Mouse (Mus musculus): ENCODE measurements around the gene Arhgef16. TPM values are rescaled to one million over a fixed set of nuclear protein-coding genes. Genes with fewer than 3 reads are reported as not detected.

Gene Arhgef16
- polyA plus RNA-seq (2015; fragmentation: Nextera tagmentation; extraction: Ambion mirVana): 44.2 and 44.3 TPM in 2 replicates

DNA sequence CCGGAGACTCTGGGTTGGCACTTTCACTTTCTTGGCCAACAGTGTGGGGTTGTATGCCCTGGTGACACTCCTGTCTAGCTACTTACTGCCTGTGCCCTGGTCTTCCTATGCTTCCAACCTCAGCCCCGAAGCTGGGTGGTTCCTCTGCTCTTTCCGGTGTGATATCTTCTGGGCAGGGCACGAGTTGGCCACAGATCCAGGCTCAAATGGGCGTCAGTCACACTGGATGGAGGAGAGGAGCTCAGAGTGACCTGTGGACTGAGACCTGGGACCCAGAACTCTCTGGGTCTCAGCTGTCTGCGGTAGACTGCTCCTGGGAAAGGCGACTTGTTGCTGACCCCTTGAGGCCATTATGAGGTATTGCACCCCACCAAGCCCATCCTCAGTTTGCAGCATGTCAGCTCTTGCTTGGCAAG, at the start of gene Arhgef16:
Arhgef16 (minus strand) TSS at position 211 of the 416 bp plus-strand sequence.
- Histone ChIP-seq H3K27me3 (ENCODE audit: insufficient read depth, low read length) (peaks cover 23% of the 10 kb centered on the region), H3K9ac (replicated peaks; ENCODE audit: low read length) (no peak within 1 kb of the TSS; the same call in 1 of the 2 replicates), H3K4me1 (ENCODE audit: insufficient read depth, low read length) (peaks cover 22% of the 10 kb centered on the region), H3K9me3 (ENCODE audit: low read length) (no peaks in the 10 kb centered on the region), H3K4me2 (replicated peaks; ENCODE audit: low read depth, low read length) (0 out of 2 replicates have a peak within 1 kb of the TSS, but pooled peaks have one; percentile 69), H3K27ac (ENCODE audit: low read length) (no peak within 1 kb of the TSS), H3K4me3 (ENCODE audit: low read length) (peak within 1 kb of the TSS; percentile 59; the same call in 1 of the 2 replicates), H3K36me3 (ENCODE audit: insufficient read depth, low read length) (no peaks in the 10 kb centered on the region)
- 20% methylated on average over 7 of the region's 7 CpGs for WGBS
- no peak for ATAC-seq (ENCODE audit: low FRiP score, low TSS enrichment)

DNA sequence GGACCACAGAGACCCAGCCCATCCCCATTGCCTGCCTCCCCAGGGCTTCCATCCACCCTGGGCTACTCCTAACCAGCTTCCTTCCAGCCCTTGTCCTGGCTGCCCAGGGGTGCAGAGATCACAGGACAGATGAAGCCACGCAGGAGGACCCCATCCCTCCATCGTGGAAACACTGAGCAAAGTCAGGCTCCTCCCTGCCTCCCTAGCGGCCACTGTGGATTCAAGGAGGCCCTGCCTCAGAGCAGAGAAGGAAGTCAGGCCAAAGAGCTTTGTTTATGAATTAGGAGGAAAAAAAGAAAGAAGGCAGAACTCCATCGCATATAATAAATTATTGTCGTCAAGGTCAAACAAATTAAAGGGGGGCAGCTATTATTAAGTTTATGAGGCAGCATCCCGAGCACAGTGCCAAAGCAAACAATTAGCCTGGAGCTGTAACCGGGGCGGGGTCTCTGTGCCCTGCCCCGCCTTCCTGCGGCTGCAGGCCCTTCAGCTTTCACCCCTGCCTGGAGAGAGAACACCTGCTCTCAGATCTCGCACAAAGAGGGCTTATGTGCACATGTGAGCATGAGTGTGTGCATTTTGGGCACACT, 46.8 kb upstream of the Arhgef16 start:
- peak overlapping the region; percentile 3; the same call in 1 of the 2 replicates for H3K27ac ChIP-seq (ENCODE audit: low read length)
- no peak overlapping the region for H3K9ac ChIP-seq (replicated peaks; ENCODE audit: low read length)
- H3K4me1 ChIP-seq (ENCODE audit: insufficient read depth, low read length): peaks cover 29% of the 10 kb centered on the region
- no peak overlapping the region for H3K4me3 ChIP-seq (ENCODE audit: low read length)
- H3K36me3 ChIP-seq (ENCODE audit: insufficient read depth, low read length): no peaks in the 10 kb centered on the region
- peaks cover 76% of the 10 kb centered on the region for H3K27me3 ChIP-seq (ENCODE audit: insufficient read depth, low read length)
- peak; percentile 61 for ATAC-seq (ENCODE audit: low FRiP score, low TSS enrichment)
- H3K4me2 ChIP-seq (replicated peaks; ENCODE audit: low read depth, low read length): no peak overlapping the region; the same call in 1 of the 2 replicates
- WGBS: 9% methylated on average over 11 of the region's 11 CpGs
- H3K9me3 ChIP-seq (ENCODE audit: low read length): no peaks in the 10 kb centered on the region

DNA sequence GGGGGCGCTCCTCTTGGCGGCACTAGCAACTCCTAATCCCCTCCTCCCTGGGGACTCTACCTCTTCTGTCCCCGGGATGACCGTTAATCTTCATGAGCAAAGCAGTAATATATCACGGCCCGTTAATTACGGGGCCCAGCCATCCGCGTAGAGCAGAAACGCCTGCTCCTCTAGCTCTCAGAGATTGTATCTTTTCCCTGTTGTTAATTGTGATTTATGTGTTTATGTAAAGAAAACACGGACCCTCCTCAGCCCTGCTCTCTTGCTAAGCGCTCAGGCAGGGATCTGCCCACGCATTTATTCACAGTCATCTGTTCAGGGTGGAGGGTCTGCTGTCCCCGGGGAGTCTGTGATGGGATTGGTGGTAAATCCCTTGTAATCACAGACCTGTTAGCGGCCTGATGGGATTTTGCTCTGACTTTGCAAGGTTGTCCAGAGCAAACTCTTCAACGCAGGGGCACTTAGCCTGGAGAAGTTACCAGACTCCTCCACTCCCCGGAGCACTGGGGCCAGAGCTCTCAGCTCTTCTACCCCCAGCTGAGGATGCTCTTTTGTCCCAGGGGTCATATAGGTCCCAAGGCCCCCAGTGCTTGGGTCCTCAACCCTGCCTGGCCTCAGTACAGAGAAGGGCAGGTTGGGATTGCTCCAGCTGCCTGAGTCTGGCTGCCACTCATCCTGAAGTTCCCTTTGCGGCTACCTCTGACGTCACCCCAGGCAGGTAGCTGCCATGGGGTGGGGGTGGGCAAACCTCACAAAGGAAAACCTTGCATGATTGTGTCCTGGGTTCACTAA, 45.5 kb upstream of the Arhgef16 start:
- Histone ChIP-seq H3K4me2 (replicated peaks; ENCODE audit: low read depth, low read length) (0 out of 2 replicates have a peak overlapping the region, but pooled peaks have one; percentile 3), H3K9ac (replicated peaks; ENCODE audit: low read length) (no peak overlapping the region), H3K27me3 (ENCODE audit: insufficient read depth, low read length) (peaks cover 76% of the 10 kb centered on the region), H3K27ac (ENCODE audit: low read length) (peak overlapping the region; percentile 44), H3K9me3 (ENCODE audit: low read length) (peaks cover 3% of the 10 kb centered on the region; the same call in 1 of the 2 replicates), H3K36me3 (ENCODE audit: insufficient read depth, low read length) (no peaks in the 10 kb centered on the region), H3K4me1 (ENCODE audit: insufficient read depth, low read length) (peaks cover 29% of the 10 kb centered on the region), H3K4me3 (ENCODE audit: low read length) (no peak overlapping the region)
- ATAC-seq (ENCODE audit: low FRiP score, low TSS enrichment): peak; percentile 67
- 6% methylated on average over 19 of the region's 19 CpGs for WGBS

DNA sequence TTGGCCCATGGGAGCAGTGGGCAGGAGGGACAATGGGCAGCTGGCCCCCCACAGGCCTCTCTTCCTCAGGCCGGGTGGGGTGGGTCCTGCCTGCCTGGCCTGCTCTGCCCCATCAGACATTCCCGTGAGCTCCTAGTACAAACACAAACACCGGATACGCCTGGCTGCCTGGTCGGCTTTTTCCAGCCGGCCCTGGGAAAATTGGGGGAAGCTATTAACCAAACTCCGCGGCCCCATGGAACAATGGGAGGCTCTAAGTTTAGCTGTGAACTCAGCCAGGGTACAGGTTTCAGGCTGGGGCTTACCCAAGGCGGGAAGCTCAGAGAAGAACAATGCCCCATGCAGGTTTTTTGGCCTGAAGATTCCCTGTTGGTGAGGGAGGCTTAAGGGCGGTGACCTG, 35.2 kb upstream of the Arhgef16 start:
- no peaks in the 10 kb centered on the region for H3K36me3 ChIP-seq (ENCODE audit: insufficient read depth, low read length)
- peak overlapping the region; percentile 82 for H3K27ac ChIP-seq (ENCODE audit: low read length)
- peaks cover 89% of the 10 kb centered on the region for H3K27me3 ChIP-seq (ENCODE audit: insufficient read depth, low read length)
- H3K9ac ChIP-seq (replicated peaks; ENCODE audit: low read length): peak overlapping the region; percentile 46; the same call in 1 of the 2 replicates
- H3K4me2 ChIP-seq (replicated peaks; ENCODE audit: low read depth, low read length): no peak overlapping the region
- 14% methylated on average over 10 of the region's 10 CpGs for WGBS
- no peak overlapping the region for H3K4me3 ChIP-seq (ENCODE audit: low read length)
- ATAC-seq (ENCODE audit: low FRiP score, low TSS enrichment): peak; percentile 83
- peaks cover 38% of the 10 kb centered on the region for H3K4me1 ChIP-seq (ENCODE audit: insufficient read depth, low read length)
- H3K9me3 ChIP-seq (ENCODE audit: low read length): no peaks in the 10 kb centered on the region

DNA sequence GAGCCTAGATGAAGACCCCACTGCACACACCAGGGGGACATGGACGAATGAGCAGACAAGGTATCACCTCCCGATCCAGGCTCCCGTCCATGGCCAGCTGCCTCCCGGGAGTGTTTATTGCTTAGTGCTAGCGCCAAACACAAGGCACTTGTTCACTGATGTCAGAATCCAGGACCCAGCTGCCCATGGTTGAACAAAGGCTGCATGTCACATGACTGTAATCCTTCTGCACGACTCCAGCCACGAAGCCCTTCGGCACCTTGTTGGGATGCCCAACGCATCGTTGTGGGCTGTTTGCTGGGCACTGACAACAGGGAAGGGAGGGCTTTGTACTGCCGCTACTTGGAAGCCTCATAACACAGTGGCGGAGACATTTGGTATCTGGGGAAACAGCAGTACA, 34.3 kb upstream of the Arhgef16 start, which contains the start of gene B230104I21Rik:
B230104I21Rik (plus strand) TSS at position 367 of the 400 bp plus-strand sequence.
- Histone ChIP-seq H3K36me3 (ENCODE audit: insufficient read depth, low read length) (no peaks in the 10 kb centered on the region), H3K27me3 (ENCODE audit: insufficient read depth, low read length) (peaks cover 91% of the 10 kb centered on the region), H3K27ac (ENCODE audit: low read length) (peak within 1 kb of the TSS; percentile 82), H3K9ac (replicated peaks; ENCODE audit: low read length) (peak within 1 kb of the TSS; percentile 46; the same call in 1 of the 2 replicates), H3K4me2 (replicated peaks; ENCODE audit: low read depth, low read length) (peak within 1 kb of the TSS; percentile 39), H3K4me1 (ENCODE audit: insufficient read depth, low read length) (peaks cover 46% of the 10 kb centered on the region), H3K4me3 (ENCODE audit: low read length) (peak within 1 kb of the TSS; percentile 10; the same call in 1 of the 2 replicates), H3K9me3 (ENCODE audit: low read length) (no peaks in the 10 kb centered on the region)
- no peak for ATAC-seq (ENCODE audit: low FRiP score, low TSS enrichment)
- WGBS: 54% methylated on average over 12 of the region's 12 CpGs

DNA sequence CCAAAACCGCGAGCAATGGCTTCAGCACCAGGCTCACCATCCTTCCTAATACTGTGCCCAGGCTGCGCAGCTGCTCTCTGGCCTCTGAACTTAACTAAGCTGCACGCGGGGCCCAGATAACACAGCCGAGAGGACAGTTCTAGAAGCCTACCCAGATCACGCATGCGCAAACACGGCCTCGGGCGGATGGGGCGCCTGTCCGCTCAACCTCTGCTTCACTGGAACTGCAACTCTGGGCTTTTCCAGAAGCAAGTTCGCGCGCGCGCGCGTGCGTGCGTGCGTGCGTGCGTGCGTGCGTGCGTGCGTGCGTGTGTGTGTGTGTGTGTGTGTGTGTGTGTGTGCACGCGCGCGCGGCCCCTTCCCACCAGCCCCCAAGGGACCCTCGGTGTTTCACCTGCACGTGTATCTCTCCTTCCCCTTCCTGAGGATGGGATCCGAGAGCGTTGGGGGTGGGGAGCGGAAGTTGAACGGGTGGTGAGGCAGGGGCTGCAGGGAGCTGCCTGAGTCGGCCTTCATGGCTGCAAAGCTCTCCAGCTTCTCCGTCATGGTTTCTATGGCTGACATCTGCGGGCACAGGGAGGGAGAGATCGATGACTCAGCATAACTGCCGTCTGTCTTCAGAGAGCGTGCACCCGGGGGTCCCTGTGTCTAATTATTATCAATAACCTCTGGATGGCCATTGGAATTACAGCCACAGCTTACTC, 33.4 kb upstream of the Arhgef16 start:
- no peak overlapping the region for H3K9ac ChIP-seq (replicated peaks; ENCODE audit: low read length)
- H3K27ac ChIP-seq (ENCODE audit: low read length): no peak overlapping the region
- peak overlapping the region; percentile 39 for H3K4me2 ChIP-seq (replicated peaks; ENCODE audit: low read depth, low read length)
- H3K4me1 ChIP-seq (ENCODE audit: insufficient read depth, low read length): peaks cover 49% of the 10 kb centered on the region
- H3K9me3 ChIP-seq (ENCODE audit: low read length): no peaks in the 10 kb centered on the region
- H3K27me3 ChIP-seq (ENCODE audit: insufficient read depth, low read length): peaks cover 88% of the 10 kb centered on the region
- H3K4me3 ChIP-seq (ENCODE audit: low read length): peak overlapping the region; percentile 10; the same call in 1 of the 2 replicates
- ATAC-seq (ENCODE audit: low FRiP score, low TSS enrichment): no peak
- WGBS: 56% methylated on average over 41 of the region's 48 CpGs
- no peaks in the 10 kb centered on the region for H3K36me3 ChIP-seq (ENCODE audit: insufficient read depth, low read length)

DNA sequence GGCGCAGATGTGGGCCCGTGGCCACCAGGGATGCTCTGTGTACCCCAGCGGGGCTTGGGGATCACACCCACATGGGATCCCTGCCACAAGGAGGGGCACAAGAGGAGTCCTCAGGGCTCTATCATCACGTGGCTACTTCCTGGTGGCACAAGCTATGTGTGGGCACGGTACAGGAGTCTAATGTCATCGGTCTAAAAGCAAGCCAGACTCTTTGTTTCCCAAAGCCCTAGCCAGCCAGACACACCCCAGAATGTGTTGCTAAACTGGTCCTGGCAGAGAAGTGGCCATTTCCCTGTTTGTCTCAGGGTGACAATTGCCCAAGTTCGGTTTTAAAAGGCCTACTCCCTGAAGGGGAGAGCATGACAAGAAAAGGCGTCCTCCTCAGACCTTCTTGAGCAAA, 31.8 kb upstream of the Arhgef16 start:
- H3K4me3 ChIP-seq (ENCODE audit: low read length): no peak overlapping the region
- no peak overlapping the region for H3K27ac ChIP-seq (ENCODE audit: low read length)
- WGBS: 24% methylated on average over 8 of the region's 8 CpGs
- no peaks in the 10 kb centered on the region for H3K36me3 ChIP-seq (ENCODE audit: insufficient read depth, low read length)
- no peaks in the 10 kb centered on the region for H3K9me3 ChIP-seq (ENCODE audit: low read length)
- H3K9ac ChIP-seq (replicated peaks; ENCODE audit: low read length): no peak overlapping the region; the same call in 1 of the 2 replicates
- peaks cover 75% of the 10 kb centered on the region for H3K27me3 ChIP-seq (ENCODE audit: insufficient read depth, low read length)
- H3K4me1 ChIP-seq (ENCODE audit: insufficient read depth, low read length): peaks cover 55% of the 10 kb centered on the region
- no peak overlapping the region for H3K4me2 ChIP-seq (replicated peaks; ENCODE audit: low read depth, low read length)
- no peak for ATAC-seq (ENCODE audit: low FRiP score, low TSS enrichment)

DNA sequence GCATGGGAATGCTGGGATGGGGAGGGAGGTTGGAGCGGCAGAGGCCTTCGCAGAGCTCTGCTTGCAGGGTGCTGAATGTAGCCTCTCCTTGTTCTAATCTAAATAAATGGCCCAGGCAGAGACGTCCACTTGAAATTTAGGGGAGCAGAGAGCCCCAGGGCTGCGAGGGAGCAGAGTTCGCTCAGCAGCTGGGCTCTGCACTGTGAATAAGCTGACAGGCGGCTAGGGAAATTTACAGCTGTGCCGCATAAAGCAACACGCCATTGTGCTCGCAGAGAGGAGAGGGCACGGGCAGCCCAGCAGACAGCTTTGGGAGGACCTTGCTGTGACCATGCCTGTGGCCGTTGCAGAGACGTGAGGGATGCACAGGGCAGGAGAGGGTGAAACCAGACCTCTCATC, 29.8 kb upstream of the Arhgef16 start:
- no peaks in the 10 kb centered on the region for H3K36me3 ChIP-seq (ENCODE audit: insufficient read depth, low read length)
- no peaks in the 10 kb centered on the region for H3K9me3 ChIP-seq (ENCODE audit: low read length)
- H3K4me3 ChIP-seq (ENCODE audit: low read length): no peak overlapping the region
- H3K9ac ChIP-seq (replicated peaks; ENCODE audit: low read length): 0 out of 2 replicates have a peak overlapping the region, but pooled peaks have one; percentile 6
- peaks cover 41% of the 10 kb centered on the region for H3K4me1 ChIP-seq (ENCODE audit: insufficient read depth, low read length)
- 18% methylated on average over 12 of the region's 12 CpGs for WGBS
- H3K4me2 ChIP-seq (replicated peaks; ENCODE audit: low read depth, low read length): no peak overlapping the region
- H3K27me3 ChIP-seq (ENCODE audit: insufficient read depth, low read length): peaks cover 71% of the 10 kb centered on the region
- no peak overlapping the region for H3K27ac ChIP-seq (ENCODE audit: low read length)
- peak; percentile 44; the same call in 1 of the 2 replicates for ATAC-seq (ENCODE audit: low FRiP score, low TSS enrichment)

DNA sequence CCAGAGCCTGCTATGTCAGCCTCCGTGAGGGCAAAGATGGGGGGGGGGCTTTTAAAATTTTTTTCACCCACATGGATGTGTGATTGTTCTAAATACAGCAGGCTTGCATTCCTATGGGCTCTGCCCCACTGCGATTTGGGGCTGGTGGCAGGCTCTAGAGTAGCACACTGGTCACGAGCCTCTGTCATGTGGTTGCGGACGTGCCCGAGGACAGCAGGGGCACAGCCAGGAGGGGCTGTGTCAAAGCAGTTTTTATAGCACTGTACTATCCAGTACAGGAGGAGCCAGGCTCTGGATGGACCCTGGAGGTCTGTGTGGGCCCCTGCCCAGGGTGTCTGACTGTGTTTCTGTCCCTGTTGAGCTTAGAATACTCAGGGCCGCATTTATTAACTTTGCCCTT, 28.5 kb upstream of the Arhgef16 start:
- Histone ChIP-seq H3K4me3 (ENCODE audit: low read length) (no peak overlapping the region), H3K4me2 (replicated peaks; ENCODE audit: low read depth, low read length) (no peak overlapping the region), H3K9ac (replicated peaks; ENCODE audit: low read length) (no peak overlapping the region), H3K36me3 (ENCODE audit: insufficient read depth, low read length) (no peaks in the 10 kb centered on the region), H3K9me3 (ENCODE audit: low read length) (no peaks in the 10 kb centered on the region), H3K4me1 (ENCODE audit: insufficient read depth, low read length) (peaks cover 29% of the 10 kb centered on the region), H3K27me3 (ENCODE audit: insufficient read depth, low read length) (peaks cover 68% of the 10 kb centered on the region), H3K27ac (ENCODE audit: low read length) (no peak overlapping the region)
- 82% methylated on average over 7 of the region's 7 CpGs for WGBS
- no peak for ATAC-seq (ENCODE audit: low FRiP score, low TSS enrichment)

Measured in kidney, embryonic 16.5 days (tissue).